In the genomic region with DNA sequence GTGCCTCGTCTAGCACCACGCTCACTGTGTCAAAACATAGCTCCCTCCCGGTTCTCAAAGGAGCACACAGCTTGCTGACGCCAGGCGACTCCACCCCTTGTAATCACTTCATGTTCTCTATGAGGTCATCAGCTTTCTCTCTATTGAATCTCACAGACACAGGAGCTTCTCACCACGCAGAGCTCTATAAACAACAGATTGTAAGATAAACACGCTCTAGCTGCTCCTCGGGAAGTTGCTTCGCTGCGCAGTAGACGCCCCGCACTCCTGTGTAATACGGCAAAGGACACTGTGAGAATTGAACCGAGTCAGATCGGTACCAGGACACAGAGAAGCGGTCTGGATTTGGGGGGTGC, we compare ENCODE assay signal across 11 mouse cellular contexts.
DNase-seq lines count a peak whose midpoint lies in the region; ATAC-seq and TF ChIP-seq lines count a peak whose summit lies in the region.
"Had no signal": no experiment of that assay in that cellular context is flagged by ENCODE, and none has a peak within 500 bp of the region (broad histone marks: within the 10 kb centered on the region; RNA-seq: fewer than 3 reads in every experiment).

No protein-coding gene starts in this region.

- no peak overlapping the region for H3K4me3 ChIP-seq in forebrain, embryonic 16.5 days (replicated peaks; ENCODE audit: low read length)
- no peak overlapping the region for H3K4me3 ChIP-seq in lung, embryonic 15.5 days
- H3K4me3 ChIP-seq in thymus, adult 2 months (ENCODE audit: control insufficient read depth, insufficient read depth, low read length), result no peak overlapping the region
- H3K4me3 ChIP-seq: embryonic facial prominence, embryonic 15.5 days had no signal

- DNase-seq in heart, adult 8-10 months (ENCODE audit: low spot score), result peak; percentile 17
- no peak for DNase-seq in heart, postnatal 36 days
- peak; percentile 61 for DNase-seq in brain, adult 2 months (ENCODE audit: low read depth, low spot score)
- DNase-seq in cerebellum, adult 11-12 months, result no peak
- DNase-seq in thymus, adult 2 months, result no peak
- DNase-seq in left cerebral cortex, postnatal 36 days (ENCODE audit: low spot score in 2 of 2), result no peak
- DNase-seq: adrenal gland, postnatal 36 days had no signal

- TF ChIP-seq POLR2A in thymus, adult 2 months (IDR thresholded peaks at IDR 0.05; ENCODE audit: control insufficient read depth, extremely low read depth, insufficient read depth, low read length, poor library complexity), result no peak

- H3K9ac ChIP-seq in forebrain, embryonic 16.5 days (replicated peaks; ENCODE audit: low read depth, low read length), result peak overlapping the region; percentile 17; the same call in 1 of the 2 replicates
- no peak overlapping the region for H3K9ac ChIP-seq in lung, embryonic 15.5 days
- H3K9ac ChIP-seq: embryonic facial prominence, embryonic 15.5 days; liver, embryonic 14.5 days had no signal

- no peak for TF ChIP-seq CTCF in thymus, adult 2 months (IDR thresholded peaks at IDR 0.05; ENCODE audit: borderline replicate concordance, control insufficient read depth, extremely low read depth, insufficient read depth, low read length, poor library complexity)

- H3K4me2 ChIP-seq in forebrain, embryonic 16.5 days (ENCODE audit: low read length), result peak overlapping the region; percentile 35
- H3K4me2 ChIP-seq in lung, embryonic 15.5 days, result peak overlapping the region; percentile 35
- H3K4me2 ChIP-seq: embryonic facial prominence, embryonic 15.5 days had no signal

- H3K27ac ChIP-seq in forebrain, embryonic 16.5 days (ENCODE audit: low read length), result peak overlapping the region; percentile 61; the same call in 1 of the 2 replicates
- H3K27ac ChIP-seq in lung, embryonic 15.5 days, result no peak overlapping the region
- H3K27ac ChIP-seq in thymus, adult 2 months (ENCODE audit: control insufficient read depth, insufficient read depth, low read length), result no peak overlapping the region
- H3K27ac ChIP-seq: embryonic facial prominence, embryonic 15.5 days; liver, embryonic 14.5 days had no signal

- 34% methylated on average over 16 of the region's 16 CpGs for WGBS in forebrain, embryonic 16.5 days
- 26% methylated on average over 16 of the region's 16 CpGs for WGBS in lung, embryonic 15.5 days
- whole genome bisulfite sequencing in thymus, adult 2 months, result 78% methylated on average over 16 of the region's 16 CpGs

- H3K36me3 ChIP-seq in forebrain, embryonic 16.5 days (ENCODE audit: control insufficient read depth, insufficient read depth), result no peaks in the 10 kb centered on the region
- no peaks in the 10 kb centered on the region for H3K36me3 ChIP-seq in lung, embryonic 15.5 days
- no peaks in the 10 kb centered on the region for H3K36me3 ChIP-seq in thymus, adult 2 months (ENCODE audit: control insufficient read depth, insufficient read depth, low read length)
- H3K36me3 ChIP-seq: embryonic facial prominence, embryonic 15.5 days had no signal

- H3K4me1 ChIP-seq in forebrain, embryonic 16.5 days (replicated peaks; ENCODE audit: control insufficient read depth, insufficient read depth, low read length), result peaks cover 37% of the 10 kb centered on the region
- peaks cover 35% of the 10 kb centered on the region for H3K4me1 ChIP-seq in lung, embryonic 15.5 days
- no peaks in the 10 kb centered on the region for H3K4me1 ChIP-seq in thymus, adult 2 months (replicated peaks; ENCODE audit: control insufficient read depth, insufficient read depth, low read length)

- intact Hi-C loops in heart, postnatal 36 days (cut with DNase I), result no loop called here
- intact Hi-C loops in left cerebral cortex, postnatal 36 days (cut with DNase I), result no loop called here

- ATAC-seq in forebrain, embryonic 16.5 days, result peak; percentile 75
- ATAC-seq in lung, embryonic 15.5 days (ENCODE audit: borderline replicate concordance, extremely low read depth, low FRiP score, low TSS enrichment), result peak; percentile 32; the same call in 1 of the 2 replicates

- no peaks in the 10 kb centered on the region; the same call in 1 of the 2 replicates for H3K27me3 ChIP-seq in forebrain, embryonic 16.5 days (replicated peaks; ENCODE audit: control insufficient read depth, insufficient read depth, low read length)
- H3K27me3 ChIP-seq in lung, embryonic 15.5 days, result no peaks in the 10 kb centered on the region
- no peaks in the 10 kb centered on the region for H3K27me3 ChIP-seq in thymus, adult 2 months (ENCODE audit: control insufficient read depth, insufficient read depth, low read length)
- H3K27me3 ChIP-seq: embryonic facial prominence, embryonic 15.5 days had no signal

- H3K9me3 ChIP-seq in forebrain, embryonic 16.5 days (ENCODE audit: control insufficient read depth, low read length), result no peaks in the 10 kb centered on the region
- H3K9me3 ChIP-seq in lung, embryonic 15.5 days, result no peaks in the 10 kb centered on the region
- H3K9me3 ChIP-seq: embryonic facial prominence, embryonic 15.5 days had no signal

Comparison
In these comparisons a context has a peak if more than half of its experiments do, and no peak if none do; other contexts are left out.
1. DNase-seq: peak in heart, adult 8-10 months (single experiment) and brain, adult 2 months (single experiment); none in heart, postnatal 36 days (0 of 2), cerebellum, adult 11-12 months (single experiment), thymus, adult 2 months (single experiment) and left cerebral cortex, postnatal 36 days (0 of 2).